Mouse (Mus musculus) kidney, embryonic 15.5 days (tissue): ENCODE data around the gene Camkv. TPM values are rescaled to one million over a fixed set of nuclear protein-coding genes. Genes with fewer than 3 reads are reported as not detected.

Experiments
- ATAC-seq: fragments of 200-750 bp; cut with Nextera tagmentation; replicated peaks from 2 replicates; pipeline ENCODE4 v1.8.0; 2017; ENCODE audit warnings: moderate TSS enrichment; ENCODE audit not compliant: low FRiP score
- H3K27ac ChIP-seq: fragments of 300-500 bp; sonication (generic); 2 replicates; pipeline ENCODE4 v1.5.1; 2015; ENCODE audit warnings: mild to moderate bottlenecking, inconsistent platforms
- H3K27me3 ChIP-seq: fragments of 300-500 bp; sonication (generic); 2 replicates; pipeline ENCODE4 v1.6.1; 2015; ENCODE audit warnings: inconsistent platforms
- H3K36me3 ChIP-seq: fragments of 300-500 bp; sonication (generic); 2 replicates; pipeline ENCODE4 v1.6.1; 2015; ENCODE audit warnings: inconsistent platforms
- H3K4me1 ChIP-seq: fragments of 300-500 bp; sonication (generic); 2 replicates; pipeline ENCODE4 v1.6.1; 2015; ENCODE audit warnings: inconsistent platforms
- H3K4me2 ChIP-seq: fragments of 300-500 bp; sonication (generic); 2 replicates; pipeline ENCODE4 v1.6.1; 2015; ENCODE audit warnings: moderate library complexity, mild to moderate bottlenecking, inconsistent platforms
- H3K4me3 ChIP-seq: fragments of 300-500 bp; sonication (generic); replicated peaks from 2 replicates; pipeline ENCODE4 v1.5.1; 2015; ENCODE audit warnings: mild to moderate bottlenecking, inconsistent platforms
- H3K9ac ChIP-seq: fragments of 300-500 bp; sonication (generic); 2 replicates; pipeline ENCODE4 v1.6.1; 2015; ENCODE audit warnings: mild to moderate bottlenecking, inconsistent platforms
- H3K9me3 ChIP-seq: fragments of 300-500 bp; sonication (generic); replicated peaks from 2 replicates; pipeline ENCODE4 v1.6.1; 2016; ENCODE audit warnings: inconsistent platforms
- WGBS: fragments of 180-500 bp; shearing (Covaris S2); methylation state at CpG from one replicate; pipeline ENCODE4 v1.1.7; 2015; ENCODE audit warnings: mixed read lengths; 5-methylcytosine and 5-hydroxymethylcytosine counted together
- polyA plus RNA-seq: library from polyadenylated mRNA; unstranded; fragments of >200 nt; fragmentation: Nextera tagmentation; extraction: Ambion mirVana; gene quantifications from 2 replicates; pipeline ENCODE4 v1.2.1, GENCODE M21; 2015

The Camkv gene
- polyA plus RNA-seq, 1 experiment from 2014 or later, result 2.2 TPM

GRCm38 (mm10) chr9:107926920-107927420 lies 8.5 kb upstream of the Camkv start:
- H3K9ac ChIP-seq, result no peak overlapping the region
- H3K27me3 ChIP-seq, result no peaks in the 10 kb centered on the region
- 0 out of 2 replicates have a peak, but pooled peaks cover 4% of the 10 kb centered on the region for H3K4me1 ChIP-seq
- H3K4me3 ChIP-seq, result no peak overlapping the region
- no peaks in the 10 kb centered on the region for H3K9me3 ChIP-seq
- ATAC-seq, result no peak
- no peak overlapping the region for H3K27ac ChIP-seq
- 39% methylated on average over 9 of the region's 9 CpGs for WGBS
- no peak overlapping the region for H3K4me2 ChIP-seq
- no peaks in the 10 kb centered on the region for H3K36me3 ChIP-seq

GRCm38 (mm10) chr9:107927749-107928148 lies 7.7 kb upstream of the Camkv start:
- Histone ChIP-seq H3K36me3 (no peaks in the 10 kb centered on the region), H3K4me3 (no peak overlapping the region), H3K27me3 (no peaks in the 10 kb centered on the region), H3K27ac (no peak overlapping the region), H3K4me1 (0 out of 2 replicates have a peak, but pooled peaks cover 4% of the 10 kb centered on the region), H3K9ac (no peak overlapping the region), H3K4me2 (no peak overlapping the region), H3K9me3 (no peaks in the 10 kb centered on the region)
- 68% methylated on average over 5 of the region's 5 CpGs for WGBS
- no peak for ATAC-seq

GRCm38 (mm10) chr9:107928169-107928568 lies 7.3 kb upstream of the Camkv start, which contains the start of gene Actl11:
TSS of gene Actl11 (plus strand) at chr9:107928469.
- ATAC-seq, result no peak

GRCm38 (mm10) chr9:107932221-107932620 lies 3.3 kb upstream of the Camkv start:
- WGBS, result 63% methylated on average over 4 of the region's 4 CpGs
- Histone ChIP-seq H3K9ac (no peak overlapping the region), H3K4me1 (peaks cover 15% of the 10 kb centered on the region), H3K4me3 (no peak overlapping the region), H3K9me3 (no peaks in the 10 kb centered on the region), H3K27ac (no peak overlapping the region), H3K36me3 (no peaks in the 10 kb centered on the region), H3K27me3 (peaks cover 29% of the 10 kb centered on the region), H3K4me2 (no peak overlapping the region)
- no peak for ATAC-seq

More at GRCm38 (mm10) chr9:107928169-107928568, 7.3 kb upstream of the Camkv start, which contains the start of gene Actl11:
- WGBS, result 74% methylated on average over 3 of the region's 3 CpGs
- H3K36me3 ChIP-seq, result no peaks in the 10 kb centered on the region
- H3K9ac ChIP-seq, result no peak within 1 kb of the TSS
- no peaks in the 10 kb centered on the region for H3K27me3 ChIP-seq
- H3K4me2 ChIP-seq, result no peak within 1 kb of the TSS
- no peak within 1 kb of the TSS for H3K4me3 ChIP-seq
- H3K27ac ChIP-seq, result no peak within 1 kb of the TSS
- H3K9me3 ChIP-seq, result no peaks in the 10 kb centered on the region
- H3K4me1 ChIP-seq, result 0 out of 2 replicates have a peak, but pooled peaks cover 4% of the 10 kb centered on the region

- Histone ChIP-seq H3K36me3 (no peaks in the 10 kb centered on the region), H3K9ac (no peak overlapping the region), H3K4me3 (no peak overlapping the region), H3K27ac (no peak overlapping the region), H3K4me2 (no peak overlapping the region), H3K9me3 (no peaks in the 10 kb centered on the region), H3K27me3 (peaks cover 46% of the 10 kb centered on the region), H3K4me1 (peaks cover 15% of the 10 kb centered on the region)
- no peak for ATAC-seq
- WGBS, result 75% methylated on average over 11 of the region's 11 CpGs
Measured at GRCm38 (mm10) chr9:107934146-107934545, 1.3 kb upstream of the Camkv start.

GRCm38 (mm10) chr9:107935790-107936214 lies 328 bp downstream of the Camkv start:
- peak overlapping the region; percentile 50 for H3K9ac ChIP-seq
- H3K27me3 ChIP-seq, result peaks cover 47% of the 10 kb centered on the region
- no peak overlapping the region for H3K27ac ChIP-seq
- peak overlapping the region; percentile 50 for H3K4me3 ChIP-seq
- no peaks in the 10 kb centered on the region for H3K36me3 ChIP-seq
- H3K4me1 ChIP-seq, result peaks cover 15% of the 10 kb centered on the region
- under 1% methylated on average over 41 of the region's 41 CpGs for WGBS
- H3K9me3 ChIP-seq, result no peaks in the 10 kb centered on the region
- ATAC-seq, result peak; percentile 47; the same call in 1 of the 2 replicates
- H3K4me2 ChIP-seq, result peak overlapping the region; percentile 97

- Histone ChIP-seq H3K4me2 (peak overlapping the region; percentile 97), H3K36me3 (no peaks in the 10 kb centered on the region), H3K9me3 (no peaks in the 10 kb centered on the region), H3K27ac (no peak overlapping the region), H3K9ac (peak overlapping the region; percentile 50), H3K27me3 (peaks cover 47% of the 10 kb centered on the region), H3K4me1 (peaks cover 15% of the 10 kb centered on the region), H3K4me3 (peak overlapping the region; percentile 50)
- WGBS, result 3% methylated on average over 29 of the region's 29 CpGs
- ATAC-seq, result peak; percentile 45; the same call in 1 of the 2 replicates
Measured at GRCm38 (mm10) chr9:107936215-107936822, 845 bp downstream of the Camkv start.

- peak overlapping the region; percentile 97 for H3K4me2 ChIP-seq
- peaks cover 15% of the 10 kb centered on the region for H3K4me1 ChIP-seq
- H3K27me3 ChIP-seq, result peaks cover 47% of the 10 kb centered on the region
- no peaks in the 10 kb centered on the region for H3K36me3 ChIP-seq
- H3K27ac ChIP-seq, result no peak overlapping the region
- no peak overlapping the region for H3K9ac ChIP-seq
- WGBS, result 17% methylated on average over 3 of the region's 3 CpGs
- peak overlapping the region; percentile 50 for H3K4me3 ChIP-seq
- no peaks in the 10 kb centered on the region for H3K9me3 ChIP-seq
- no peak for ATAC-seq
Measured at GRCm38 (mm10) chr9:107936831-107937230, 1.4 kb downstream of the Camkv start.

GRCm38 (mm10) chr9:107947241-107948194 lies 12.0 kb downstream of the Camkv start:
- Histone ChIP-seq H3K27me3 (no peaks in the 10 kb centered on the region), H3K4me1 (peaks cover 19% of the 10 kb centered on the region), H3K36me3 (no peaks in the 10 kb centered on the region), H3K27ac (no peak overlapping the region), H3K9ac (no peak overlapping the region), H3K4me3 (no peak overlapping the region), H3K4me2 (no peak overlapping the region), H3K9me3 (no peaks in the 10 kb centered on the region)
- WGBS, result 89% methylated on average over 31 of the region's 31 CpGs
- no peak for ATAC-seq

GRCm38 (mm10) chr9:107949184-107949921 lies 13.9 kb downstream of the Camkv start:
- Histone ChIP-seq H3K9ac (no peak overlapping the region), H3K36me3 (no peaks in the 10 kb centered on the region)

GRCm38 (mm10) chr9:107949922-107950235 lies 14.4 kb downstream of the Camkv start, which contains the start of gene Traip:
TSS of gene Traip (plus strand) at chr9:107950136.
- Histone ChIP-seq H3K27ac (peak within 1 kb of the TSS; percentile 71), H3K27me3 (no peaks in the 10 kb centered on the region), H3K9me3 (no peaks in the 10 kb centered on the region), H3K9ac (peak within 1 kb of the TSS; percentile 66), H3K4me3 (peak within 1 kb of the TSS; percentile 83), H3K4me2 (peak within 1 kb of the TSS; percentile 83), H3K4me1 (peaks cover 24% of the 10 kb centered on the region), H3K36me3 (no peaks in the 10 kb centered on the region)
- no peak for ATAC-seq
- 89% methylated on average over 10 of the region's 10 CpGs for WGBS

More at GRCm38 (mm10) chr9:107949184-107949921, 13.9 kb downstream of the Camkv start:
- no peak for ATAC-seq
- Histone ChIP-seq H3K4me1 (peaks cover 24% of the 10 kb centered on the region), H3K4me3 (no peak overlapping the region), H3K4me2 (no peak overlapping the region), H3K9me3 (no peaks in the 10 kb centered on the region), H3K27me3 (no peaks in the 10 kb centered on the region), H3K27ac (no peak overlapping the region)
- WGBS, result 83% methylated on average over 13 of the region's 13 CpGs
